Mouse (Mus musculus): Measurements from ENCODE around the gene Akr1a1. TPM values are rescaled to one million over a fixed set of nuclear protein-coding genes. Genes with fewer than 3 reads are reported as not detected.
"Not testable (repeated sequence)": the region's sequence is repeated elsewhere in the genome, so short reads cannot be mapped to it uniquely, and the experiment has no call there.

Akr1a1 gene
- 100 to 1,000 TPM; 178 to 196 TPM for total RNA-seq (2021)
- long read RNA-seq, experiment 1, transcript Akr1a1-201 (9 exons, 1,420 nt) = major isoform, 90 of 95 reads
- long read RNA-seq, experiment 1, partial matches to known transcripts = 4 of 95 reads
- long read RNA-seq, experiment 1, other reads (novel, unspliced or antisense) = 1 of 95 reads
- long read RNA-seq, experiment 2, transcript Akr1a1-201 (9 exons, 1,420 nt) = major isoform, 103 of 106 reads
- long read RNA-seq, experiment 2, partial matches to known transcripts = 2 of 106 reads
- long read RNA-seq, experiment 2, other reads (novel, unspliced or antisense) = 1 of 106 reads

- H3K4me3 ChIP-seq = peak within 1 kb of the TSS; percentile 82
These were observed at the start of gene Akr1a1 for GRCm38 (mm10) chr4:116650924-116651796. Akr1a1 (minus strand) TSS chr4:116651680.

GRCm38 (mm10) chr4:116700964-116701363 is 49.5 kb upstream of the Akr1a1 start:
- TF ChIP-seq CTCF (IDR thresholded peaks at IDR 0.05) = no peak
- Histone ChIP-seq H3K4me3 (no peak overlapping the region), H3K27ac (no peak overlapping the region)
- intact Hi-C loops (cut with DNase I) = no loop called here
- DNase-seq = no peak

More at GRCm38 (mm10) chr4:116650924-116651796, at the start of gene Akr1a1:
- DNase-seq = peak; percentile 94
- TF ChIP-seq CTCF (IDR thresholded peaks at IDR 0.05) = peak; percentile 6; the same call in 1 of the 2 replicates
- H3K27ac ChIP-seq = peak within 1 kb of the TSS; percentile 93
- intact Hi-C loops (cut with DNase I) = loop anchor here (2.0 kb wide), 1 partner anchor 34 kb away; the partner anchor contains the start of gene Prdx1

GRCm38 (mm10) chr4:116698693-116699342 is 47.3 kb upstream of the Akr1a1 start:
- no peak for DNase-seq
- no peak overlapping the region for H3K4me3 ChIP-seq
- TF ChIP-seq CTCF (IDR thresholded peaks at IDR 0.05) = no peak
- no peak overlapping the region for H3K27ac ChIP-seq
- intact Hi-C loops (cut with DNase I) = no loop called here

- no peak for DNase-seq
- no peak overlapping the region for H3K27ac ChIP-seq
- TF ChIP-seq CTCF (IDR thresholded peaks at IDR 0.05) = no peak
- no peak overlapping the region for H3K4me3 ChIP-seq
- intact Hi-C loops (cut with DNase I) = no loop called here
These were observed 42.3 kb upstream of the Akr1a1 start for GRCm38 (mm10) chr4:116693785-116694184.

- intact Hi-C loops (cut with DNase I) = no loop called here
- Histone ChIP-seq H3K27ac (no peak overlapping the region), H3K4me3 (no peak overlapping the region)
- no peak for TF ChIP-seq CTCF (IDR thresholded peaks at IDR 0.05)
- DNase-seq = no peak
These were observed 40.7 kb upstream of the Akr1a1 start for GRCm38 (mm10) chr4:116692146-116692545.

- H3K27ac ChIP-seq = peak overlapping the region; percentile 12; the same call in 1 of the 2 replicates
- peak overlapping the region; percentile 26 for H3K4me3 ChIP-seq
- no peak for TF ChIP-seq CTCF (IDR thresholded peaks at IDR 0.05)
- no peak for DNase-seq
- intact Hi-C loops (cut with DNase I) = no loop called here
These were observed 37.9 kb upstream of the Akr1a1 start for GRCm38 (mm10) chr4:116689309-116689876.

- peak overlapping the region; percentile 29; the same call in 1 of the 2 replicates for H3K27ac ChIP-seq
- intact Hi-C loops (cut with DNase I) = no loop called here
- H3K4me3 ChIP-seq = peak overlapping the region; percentile 91
- no peak for TF ChIP-seq CTCF (IDR thresholded peaks at IDR 0.05)
- DNase-seq = no peak
These were observed 35.6 kb upstream of the Akr1a1 start for GRCm38 (mm10) chr4:116687041-116687440.

- peak; percentile 97 for DNase-seq
- intact Hi-C loops (cut with DNase I) = loop anchor here (2.0 kb wide), 1 partner anchor 35 kb away; the partner anchor contains the start of gene Akr1a1
- TF ChIP-seq CTCF (IDR thresholded peaks at IDR 0.05) = peak; percentile 75
- H3K4me3 ChIP-seq = peak within 1 kb of the TSS; percentile 91
- peak within 1 kb of the TSS; percentile 96 for H3K27ac ChIP-seq
These were observed 34.1 kb upstream of the Akr1a1 start, which contains the start of gene Prdx1 for GRCm38 (mm10) chr4:116685402-116686061. Prdx1 (plus strand) TSS chr4:116685544.

GRCm38 (mm10) chr4:116684665-116685064 is 33.2 kb upstream of the Akr1a1 start:
- Histone ChIP-seq H3K27ac (peak overlapping the region; percentile 96), H3K4me3 (peak overlapping the region; percentile 91)
- intact Hi-C loops (cut with DNase I) = loop anchor here (2.0 kb wide), 1 partner anchor 34 kb away; the partner anchor contains the start of gene Akr1a1
- no peak for TF ChIP-seq CTCF (IDR thresholded peaks at IDR 0.05)
- no peak for DNase-seq

- no peak for TF ChIP-seq CTCF (IDR thresholded peaks at IDR 0.05)
- Histone ChIP-seq H3K27ac (no peak overlapping the region), H3K4me3 (no peak overlapping the region)
- no peak for DNase-seq
- intact Hi-C loops (cut with DNase I) = loop anchor here (2.0 kb wide), 1 partner anchor 33 kb away; the partner anchor contains the start of gene Akr1a1
These were observed 32.5 kb upstream of the Akr1a1 start for GRCm38 (mm10) chr4:116683957-116684356.

- H3K4me3 ChIP-seq; H3K27ac ChIP-seq; intact Hi-C loops (cut with DNase I); DNase-seq: not testable (repeated sequence)
These were observed 29.0 kb upstream of the Akr1a1 start for GRCm38 (mm10) chr4:116680521-116680920.

Measured in gastrocnemius, adult 2 months (tissue).